Mouse (Mus musculus) activated CD4-positive, CD25-positive, alpha-beta regulatory T cell, adult 9 weeks (primary cell): ENCODE measurements around the gene Asb14. TPM values are rescaled to one million over a fixed set of nuclear protein-coding genes. Genes with fewer than 3 reads are reported as not detected.

Source experiments
- polyA plus RNA-seq: library from polyadenylated mRNA; unstranded; fragments of 100-300 nt; shearing (Covaris generic); gene quantifications from one replicate; pipeline ENCODE4 v1.2.1, GENCODE M21; 2017

The Asb14 gene
- polyA plus RNA-seq = not detected

DNA sequence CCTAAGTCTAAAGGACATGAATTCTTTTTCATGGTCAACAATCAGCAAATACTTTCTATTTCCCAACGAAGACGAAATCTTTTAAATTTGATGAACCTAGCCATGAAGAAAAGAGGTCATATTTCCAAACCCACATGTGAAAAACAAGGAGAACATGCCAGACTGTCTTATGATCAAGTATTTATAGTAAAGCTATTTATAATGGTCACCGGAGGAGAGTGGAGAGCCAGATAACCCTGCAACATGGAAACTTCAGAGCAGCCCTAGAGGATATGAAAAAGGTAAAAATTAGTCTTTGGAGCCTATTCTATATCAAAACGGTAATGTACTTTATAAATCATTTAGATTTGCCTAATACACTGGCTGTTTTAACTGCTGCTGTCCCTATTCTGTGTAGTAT is at the start of gene Asb14:
Gene Asb14, plus strand, starts transcription at position 166 of the 400 bp plus-strand sequence.

Other genes starting within 250 kb of the Asb14 start
- gene Pde12, start 224.7 kb upstream of the Asb14 start, polyA plus RNA-seq = 5.1 TPM
- not detected for gene Dnah12, start 201.3 kb upstream of the Asb14 start, polyA plus RNA-seq
- gene Appl1, start 76.7 kb downstream of the Asb14 start, polyA plus RNA-seq = 46.3 TPM
- 2.2 TPM for gene Hesx1, start 99.9 kb downstream of the Asb14 start, polyA plus RNA-seq
- gene Il17rd, start 144.4 kb downstream of the Asb14 start, polyA plus RNA-seq = 0.40 TPM
- gene Arhgef3, start 220.3 kb downstream of the Asb14 start, polyA plus RNA-seq = 331 TPM